Mouse (Mus musculus) ES-E14 (cell line): ENCODE measurements at regions not wholly inside any gene's neighbourhood (a gene's known extent, or its start where the extent isn't known, plus 50 kb on each side); places are given as distances from the start of the nearest gene placed in this dataset.

Experiments
- CHD2 ChIP-seq: IDR thresholded peaks from 2 replicates; pipeline ENCODE4 v1.6.1; 2014; ENCODE audit warnings: mild to moderate bottlenecking, low read depth, low read length, inconsistent platforms
- HCFC1 ChIP-seq: IDR thresholded peaks from 2 replicates; pipeline ENCODE4 v1.6.1; 2012; ENCODE audit warnings: low read length, inconsistent platforms, borderline replicate concordance; ENCODE audit not compliant: insufficient read depth
- MAFK ChIP-seq: IDR thresholded peaks from 2 replicates; pipeline ENCODE4 v1.6.1; 2014; ENCODE audit warnings: mild to moderate bottlenecking, low read depth, low read length, inconsistent platforms; ENCODE audit not compliant: insufficient read depth
- ZC3H11A ChIP-seq: IDR thresholded peaks from 2 replicates; pipeline ENCODE4 v1.6.1; 2012; ENCODE audit warnings: low read depth, mild to moderate bottlenecking, inconsistent platforms, low read length, borderline replicate concordance
- ZNF384 ChIP-seq: IDR thresholded peaks from 2 replicates; pipeline ENCODE4 v1.6.1; 2012; ENCODE audit warnings: low read depth, low read length, inconsistent platforms

GRCm38 (mm10) chr17:70915445-70915844 is 62.1 kb upstream of the Tgif1 start:
- TF ChIP-seq CHD2 (no peak), MAFK (no peak), ZNF384 (no peak), ZC3H11A (no peak), HCFC1 (no peak)
